Mouse (Mus musculus) thymus, postnatal 14 days (tissue): ENCODE data around the gene Pwwp2b.

Experiments used
- DNase-seq: peaks from one replicate; pipeline ENCODE4 v3.0.0; 2021

The Pwwp2b gene

DNA sequence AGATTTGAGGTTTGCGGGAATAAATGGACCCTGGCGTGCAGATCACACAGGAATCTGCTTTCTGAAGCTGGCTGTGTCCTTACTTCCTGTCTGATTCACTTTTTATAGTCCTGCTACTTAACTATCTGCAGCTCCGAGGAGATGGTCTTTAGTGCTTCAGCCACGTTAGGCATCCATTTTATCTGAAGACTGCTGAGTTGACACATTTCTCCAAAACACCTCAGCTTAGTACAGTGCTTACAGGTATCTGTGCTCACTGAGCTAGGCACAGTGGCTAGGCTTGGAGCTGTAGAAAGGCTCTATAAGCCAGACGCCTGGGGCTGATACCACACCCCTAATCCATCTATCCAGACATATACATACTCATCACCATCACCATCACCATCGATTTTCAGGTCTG, 17.4 kb downstream of the Pwwp2b start:
- no peak for DNase-seq

- DNase-seq: no peak
These were observed 18.1 kb downstream of the Pwwp2b start for GRCm38 (mm10) chr7:139266431-139266830.

- DNase-seq: no peak
These were observed 18.9 kb downstream of the Pwwp2b start for GRCm38 (mm10) chr7:139266886-139267870.

DNA sequence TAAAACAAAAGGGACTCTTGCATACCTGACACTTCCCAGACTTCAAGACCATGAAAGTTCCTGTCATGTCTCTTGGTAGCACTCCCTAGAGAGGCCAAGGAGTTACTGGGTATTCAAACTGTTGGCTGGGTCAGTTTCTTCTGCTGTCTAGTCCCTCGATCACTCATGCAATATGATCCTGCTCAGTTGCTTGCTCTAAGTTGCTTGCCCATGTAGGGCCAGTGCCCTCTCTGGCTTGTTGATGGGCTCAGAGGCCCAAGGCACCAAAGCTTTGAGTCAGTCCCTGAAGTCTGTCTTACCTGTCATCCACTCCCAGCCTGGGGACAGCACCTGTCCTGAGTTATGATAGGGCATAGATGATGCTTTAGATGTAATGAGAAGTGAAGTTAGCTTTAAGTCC, 22.5 kb downstream of the Pwwp2b start:
- DNase-seq: no peak

DNA sequence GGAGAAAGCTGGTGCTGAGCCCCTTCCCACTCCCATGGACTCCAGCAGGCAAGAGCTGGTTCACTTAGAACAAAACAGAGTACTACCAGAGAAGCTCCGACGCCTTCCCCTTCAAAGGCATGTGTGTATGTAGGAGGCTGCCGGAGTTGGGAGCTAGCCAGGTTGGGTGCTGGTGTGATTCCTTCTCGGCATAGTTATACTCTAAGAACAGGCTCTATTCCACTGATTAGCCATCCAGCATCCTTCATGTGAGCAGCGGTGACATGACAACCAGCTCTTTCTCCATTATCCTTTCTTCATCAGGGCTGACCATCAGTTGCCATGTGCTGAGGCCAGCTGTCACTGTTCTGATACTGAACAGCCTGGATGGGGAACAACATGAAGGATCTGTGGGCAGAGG, 23.6 kb downstream of the Pwwp2b start:
- no peak for DNase-seq

- DNase-seq: no peak
These were observed 24.5 kb downstream of the Pwwp2b start for GRCm38 (mm10) chr7:139272639-139273396.

DNA sequence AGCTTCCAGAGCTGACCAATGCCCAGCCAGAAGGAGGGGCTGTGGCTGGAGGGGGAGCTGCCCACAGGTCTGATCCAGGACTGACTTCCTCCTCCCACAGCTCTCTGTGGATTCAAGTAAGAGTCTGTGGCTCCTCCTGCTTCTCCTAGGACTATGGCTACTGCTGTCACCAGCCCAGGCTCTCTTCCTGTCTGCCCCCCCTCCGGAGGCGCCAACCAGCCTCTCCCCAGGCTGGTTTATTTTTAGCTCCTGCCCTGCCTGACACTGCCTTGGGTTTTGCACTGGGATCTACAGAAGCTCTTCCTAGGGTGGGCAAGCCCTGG, 25.1 kb downstream of the Pwwp2b start:
- no peak for DNase-seq

DNA sequence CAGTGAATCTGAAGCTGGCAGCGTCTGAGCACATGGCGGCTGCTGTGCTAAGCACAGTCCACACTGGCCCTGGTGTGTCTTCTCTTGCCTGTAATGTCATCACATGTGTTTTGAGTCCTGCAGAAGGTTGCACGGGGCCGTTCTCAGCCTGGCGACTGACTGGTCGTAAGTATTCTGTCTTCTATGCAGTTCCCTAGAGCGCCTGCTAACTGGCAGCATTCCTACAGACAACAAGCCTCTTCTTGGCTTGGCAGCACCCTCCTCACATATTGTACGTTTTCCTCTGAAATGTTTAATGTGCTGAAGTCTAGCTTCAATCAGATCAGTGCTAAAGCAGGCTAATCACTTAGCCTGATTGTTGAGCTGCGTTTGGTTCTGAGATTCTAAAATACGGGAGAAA, 27.3 kb downstream of the Pwwp2b start:
- no peak for DNase-seq

GRCm38 (mm10) chr7:139276150-139276549, 27.9 kb downstream of the Pwwp2b start:
- no peak for DNase-seq

DNA sequence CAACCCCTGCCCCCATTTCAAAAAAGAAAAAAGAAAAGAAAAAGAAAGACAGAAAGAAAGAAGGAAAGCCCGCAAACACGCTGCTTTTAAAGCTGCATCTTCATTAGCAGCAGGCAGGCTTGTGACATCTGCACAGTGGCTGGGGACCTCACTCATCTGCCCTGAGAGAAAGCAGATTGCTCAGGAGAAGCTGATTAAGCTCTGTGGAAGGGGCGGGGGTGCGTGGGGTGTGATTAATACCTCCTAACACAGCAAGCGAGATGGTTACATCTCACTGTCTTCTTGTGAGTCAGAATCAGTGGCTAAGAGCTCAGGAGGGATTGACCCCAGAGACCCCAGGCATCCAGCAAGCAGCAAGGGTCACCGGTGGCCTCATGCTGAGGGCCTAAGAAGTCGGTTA, 29.3 kb downstream of the Pwwp2b start:
- no peak for DNase-seq

DNA sequence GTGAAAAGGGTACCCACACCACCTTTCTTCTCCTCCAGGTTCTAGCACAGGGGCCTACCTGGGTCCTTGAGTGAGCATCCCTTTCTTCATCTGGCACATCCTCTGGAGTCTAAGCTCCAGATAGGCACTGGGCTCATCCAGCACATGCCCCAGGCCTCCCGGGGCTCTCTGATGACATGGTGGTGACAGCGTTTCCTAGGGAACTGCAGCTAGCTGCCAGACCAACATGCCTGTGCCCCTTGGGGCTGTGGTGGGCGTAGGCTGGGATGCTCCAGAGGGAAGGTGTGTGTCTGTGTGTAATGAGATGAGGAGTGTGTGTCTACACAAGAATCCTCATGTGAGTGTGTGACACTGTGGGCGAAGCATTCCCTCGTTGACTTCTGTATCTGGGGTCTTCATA, 31.3 kb downstream of the Pwwp2b start:
- no peak for DNase-seq

- DNase-seq: no peak
These were observed 31.8 kb downstream of the Pwwp2b start for GRCm38 (mm10) chr7:139280044-139280443.

- no peak for DNase-seq
These were observed 32.9 kb downstream of the Pwwp2b start for GRCm38 (mm10) chr7:139281195-139281594.

DNA sequence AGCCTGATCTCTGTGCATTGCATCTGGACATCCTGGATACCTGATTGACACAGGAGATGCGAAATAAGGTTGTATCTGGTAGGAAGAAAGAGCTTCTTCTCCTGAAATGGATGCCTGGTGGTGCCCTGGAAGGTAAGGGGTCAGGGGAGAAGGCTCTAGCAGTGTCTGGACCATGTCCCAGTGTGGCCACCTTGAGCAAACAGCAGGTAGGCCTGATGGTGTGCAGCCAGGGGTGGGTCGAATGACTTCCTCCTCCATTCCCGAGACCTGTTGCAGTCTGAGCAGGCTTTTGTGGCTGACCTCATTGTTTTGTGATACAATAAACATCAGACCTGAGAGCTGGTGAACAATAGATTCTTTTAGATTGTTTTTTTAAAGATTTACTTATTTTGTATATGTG, 33.8 kb downstream of the Pwwp2b start:
- DNase-seq: no peak

DNA sequence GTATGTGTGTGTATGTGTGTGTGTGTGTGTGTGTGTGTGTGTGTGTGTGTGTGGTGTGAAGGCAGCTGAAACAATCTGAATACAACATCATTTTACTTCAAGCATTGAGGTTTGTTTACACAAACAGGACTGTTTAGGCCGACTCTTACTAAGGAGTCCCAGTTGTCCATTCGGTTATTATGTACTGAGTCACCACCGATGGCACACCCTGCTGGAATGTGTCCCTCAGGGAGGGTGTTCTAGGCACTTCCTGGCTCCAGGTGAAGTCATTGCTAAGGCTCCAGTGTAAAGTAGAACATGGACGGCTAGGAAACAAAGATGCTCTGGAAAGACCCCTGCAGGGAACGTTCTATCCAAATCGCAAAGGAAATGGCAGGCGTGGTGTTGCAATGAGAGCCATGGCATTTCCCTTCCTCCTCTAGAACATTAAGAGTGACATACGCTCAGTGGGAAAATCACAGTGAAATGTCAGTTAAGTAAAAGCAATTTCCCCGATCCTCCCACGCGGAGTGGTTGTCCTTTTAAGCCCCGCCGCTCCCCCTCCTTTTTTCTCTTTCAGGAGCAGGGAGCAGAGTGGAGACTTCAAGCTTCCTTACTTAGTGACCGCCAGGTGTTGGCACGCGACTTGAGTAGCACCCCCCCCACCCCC, 37.1 kb downstream of the Pwwp2b start:
- no peak for DNase-seq

DNA sequence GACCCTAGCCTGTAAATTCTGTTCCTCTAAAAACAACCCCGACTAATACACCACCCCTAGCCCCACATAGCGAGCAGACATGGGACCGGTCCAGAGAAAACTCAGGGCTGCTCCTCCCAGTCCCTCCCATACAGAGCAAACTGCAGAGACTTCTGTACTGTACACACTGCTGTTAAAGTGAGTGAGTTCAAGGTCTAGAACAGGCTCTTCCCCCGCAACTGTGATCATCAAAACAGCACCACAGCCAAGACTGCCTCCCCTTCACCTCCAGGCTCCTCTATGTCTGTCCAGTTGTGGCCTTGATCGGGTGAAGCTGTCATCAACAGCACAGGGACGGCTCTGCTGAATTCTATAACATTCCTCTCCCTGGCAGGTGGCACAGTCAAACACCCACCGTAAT, 40.3 kb downstream of the Pwwp2b start:
- no peak for DNase-seq

DNA sequence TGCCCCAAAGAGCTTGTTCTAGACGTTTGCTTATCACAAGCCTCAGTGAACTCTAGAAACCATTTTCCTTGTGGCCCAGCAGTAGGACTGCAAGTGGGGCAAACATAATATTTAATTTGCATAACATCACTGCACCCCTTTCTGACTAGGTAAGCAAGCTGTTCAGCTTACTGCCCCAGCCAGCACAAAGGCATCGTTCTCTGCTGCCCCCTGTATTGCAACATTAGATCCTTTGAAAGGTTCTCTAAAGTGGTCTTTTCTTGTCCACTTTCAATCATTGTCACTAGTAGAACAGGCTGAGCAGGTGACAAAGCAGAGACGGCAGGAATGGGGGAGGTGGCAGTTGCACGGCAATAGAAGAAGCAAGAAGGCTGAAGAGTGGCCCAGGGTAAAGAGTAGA, 45.1 kb downstream of the Pwwp2b start:
- no peak for DNase-seq

DNA sequence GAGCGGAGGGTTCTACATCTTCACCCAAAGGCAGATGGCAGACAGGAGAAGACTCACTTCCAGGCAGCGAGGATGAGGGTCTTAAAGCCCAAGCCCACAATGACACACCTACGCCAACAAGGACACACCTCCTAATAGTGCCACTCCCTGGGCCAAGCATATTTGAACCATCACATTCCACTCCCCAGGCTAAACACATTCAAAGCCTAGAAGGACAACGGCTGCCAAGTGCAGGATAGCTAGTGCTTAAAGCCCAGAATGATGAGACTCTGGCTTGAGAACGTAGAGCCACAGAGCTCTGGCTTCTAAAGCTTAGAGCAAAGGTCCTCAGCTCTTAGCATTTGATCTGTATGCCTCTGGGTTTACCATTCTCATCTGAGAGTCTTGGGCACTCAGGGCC, 45.8 kb downstream of the Pwwp2b start:
- no peak for DNase-seq

DNA sequence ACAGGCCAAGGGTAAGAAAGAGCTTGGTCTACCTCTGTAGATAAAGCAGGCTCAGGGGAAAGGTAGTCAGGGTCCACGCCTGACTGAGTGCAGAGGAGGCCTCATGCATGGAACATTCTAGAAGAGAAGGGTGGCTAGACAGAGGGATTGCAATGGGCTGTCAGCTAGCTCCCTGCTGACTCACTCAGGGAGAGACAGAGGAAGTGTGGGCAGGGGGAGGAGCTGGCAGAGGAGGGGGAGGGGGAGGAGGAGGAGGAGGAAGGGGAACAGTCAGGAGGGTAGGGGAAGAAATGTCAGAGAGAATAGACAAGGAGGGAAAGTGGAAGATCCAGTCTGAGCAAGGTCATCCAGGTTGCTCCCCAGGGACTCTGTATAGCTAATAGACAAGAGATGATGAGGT, 47.4 kb downstream of the Pwwp2b start:
- DNase-seq: peak; percentile 26

- no peak for DNase-seq
These were observed 48.3 kb downstream of the Pwwp2b start for GRCm38 (mm10) chr7:139296552-139297100.

- DNase-seq: no peak
These were observed 50.2 kb downstream of the Pwwp2b start for GRCm38 (mm10) chr7:139298446-139298845.

- DNase-seq: peak; percentile 87
These were observed 51.1 kb downstream of the Pwwp2b start for GRCm38 (mm10) chr7:139299424-139299823.

DNA sequence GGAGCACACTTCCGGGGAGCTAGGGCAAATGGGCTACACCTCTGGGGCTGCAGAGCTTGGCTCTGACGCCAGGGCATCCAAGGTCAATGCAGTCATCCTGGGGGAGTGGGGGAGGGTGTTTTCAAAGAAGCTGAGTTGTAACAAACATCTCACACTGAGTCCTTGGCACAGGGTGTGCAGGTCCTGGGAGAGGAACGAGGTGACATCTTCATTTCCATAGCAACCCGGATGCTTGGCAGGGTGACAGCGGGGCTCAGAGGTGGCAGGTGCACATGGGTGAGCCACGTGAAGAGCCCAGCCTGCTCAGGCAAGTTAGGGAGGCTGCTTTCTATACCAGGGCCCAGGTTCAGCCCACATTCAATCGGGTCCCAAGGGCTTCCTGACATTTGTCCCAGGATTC, 52.1 kb downstream of the Pwwp2b start:
- DNase-seq: no peak
